Mouse (Mus musculus) liver (tissue): ENCODE measurements around the gene Kbtbd4.
A peak's percentile ranks its signal among the peaks of the same experiment; 100 is the strongest.

Experiments used
- DNase-seq: peaks from one replicate; pipeline ENCODE4 v3.0.0-alpha.2; 2020; ENCODE audit warnings: mixed read lengths

Gene Kbtbd4

GRCm38 (mm10) chr2:90906721-90907120, 2.2 kb downstream of the Kbtbd4 start:
- DNase-seq: no peak

- DNase-seq: no peak
Measured at GRCm38 (mm10) chr2:90910861-90911260, 6.3 kb downstream of the Kbtbd4 start.

GRCm38 (mm10) chr2:90911668-90912067, 7.1 kb downstream of the Kbtbd4 start:
- DNase-seq: no peak

- DNase-seq: no peak
Measured at GRCm38 (mm10) chr2:90913671-90914070, 9.1 kb downstream of the Kbtbd4 start.

GRCm38 (mm10) chr2:90915516-90915915, 11.0 kb downstream of the Kbtbd4 start:
- no peak for DNase-seq

GRCm38 (mm10) chr2:90916560-90917232, 12.2 kb downstream of the Kbtbd4 start:
- DNase-seq: no peak

- DNase-seq: peak; percentile 81
Measured at GRCm38 (mm10) chr2:90917233-90917998, 12.9 kb downstream of the Kbtbd4 start.

- DNase-seq: peak; percentile 29
Measured at GRCm38 (mm10) chr2:90917999-90918698, 13.6 kb downstream of the Kbtbd4 start.

- DNase-seq: no peak
Measured at GRCm38 (mm10) chr2:90921178-90921577, 16.6 kb downstream of the Kbtbd4 start.

- DNase-seq: no peak
Measured at GRCm38 (mm10) chr2:90922636-90923035, 18.1 kb downstream of the Kbtbd4 start.

- no peak for DNase-seq
Measured at GRCm38 (mm10) chr2:90928566-90928965, 24.0 kb downstream of the Kbtbd4 start.

- no peak for DNase-seq
Measured at GRCm38 (mm10) chr2:90931829-90932228, 27.3 kb downstream of the Kbtbd4 start.

- no peak for DNase-seq
Measured at GRCm38 (mm10) chr2:90932273-90932672, 27.7 kb downstream of the Kbtbd4 start.

GRCm38 (mm10) chr2:90938362-90938761, 33.8 kb downstream of the Kbtbd4 start:
- no peak for DNase-seq

- no peak for DNase-seq
Measured at GRCm38 (mm10) chr2:90939750-90940149, 35.2 kb downstream of the Kbtbd4 start.

GRCm38 (mm10) chr2:90940233-90941229, 36.0 kb downstream of the Kbtbd4 start, which contains the start of gene Celf1:
Gene Celf1, plus strand, starts transcription at chr2:90940382.
- peak; percentile 90 for DNase-seq

- no peak for DNase-seq
Measured at GRCm38 (mm10) chr2:90941744-90942143, 37.2 kb downstream of the Kbtbd4 start.

GRCm38 (mm10) chr2:90950149-90950548, 45.6 kb downstream of the Kbtbd4 start:
- DNase-seq: no peak

GRCm38 (mm10) chr2:90950582-90951194, 46.1 kb downstream of the Kbtbd4 start:
- DNase-seq: no peak

- DNase-seq: no peak
Measured at GRCm38 (mm10) chr2:90953461-90953860, 48.9 kb downstream of the Kbtbd4 start.

- no peak for DNase-seq
Measured at GRCm38 (mm10) chr2:90956053-90956452, 51.5 kb downstream of the Kbtbd4 start.

GRCm38 (mm10) chr2:90958856-90959255, 54.3 kb downstream of the Kbtbd4 start:
- DNase-seq: no peak
